Mouse (Mus musculus): ENCODE measurements around the gene Msl1.

Gene Msl1

DNA sequence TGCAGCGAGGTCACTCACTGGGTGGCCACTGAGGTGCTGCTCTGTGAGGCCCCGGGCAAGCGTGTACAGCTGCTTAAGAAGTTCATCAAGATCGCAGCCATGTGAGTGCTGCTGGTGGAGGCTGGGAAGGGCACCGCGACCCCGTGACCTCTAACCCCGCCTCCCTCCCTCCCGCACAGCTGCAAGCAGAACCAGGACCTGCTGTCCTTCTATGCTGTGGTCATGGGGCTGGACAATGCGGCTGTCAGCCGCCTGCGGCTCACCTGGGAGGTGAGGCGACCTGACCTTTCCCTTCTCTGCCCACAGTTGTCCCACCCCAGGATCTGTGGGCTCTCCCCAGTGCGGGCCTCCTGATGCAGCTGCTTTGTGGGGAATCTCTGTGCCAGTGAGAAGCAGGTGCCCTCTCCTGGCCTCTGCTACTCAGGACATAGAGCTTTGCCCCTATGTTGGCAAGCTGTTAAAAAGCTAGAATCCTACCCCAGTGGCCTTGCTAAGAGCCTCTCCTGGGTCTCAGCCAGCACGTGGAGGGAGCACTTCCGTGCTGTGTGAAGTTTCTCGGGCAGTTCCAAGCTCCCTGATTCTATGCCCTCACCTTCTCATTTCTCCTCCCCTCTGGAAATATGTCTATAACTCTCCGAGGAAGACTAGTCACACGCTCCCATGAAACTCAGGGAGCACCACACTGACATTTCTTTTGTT lies 54.0 kb downstream of the Msl1 start:
- no peak for DNase-seq

DNA sequence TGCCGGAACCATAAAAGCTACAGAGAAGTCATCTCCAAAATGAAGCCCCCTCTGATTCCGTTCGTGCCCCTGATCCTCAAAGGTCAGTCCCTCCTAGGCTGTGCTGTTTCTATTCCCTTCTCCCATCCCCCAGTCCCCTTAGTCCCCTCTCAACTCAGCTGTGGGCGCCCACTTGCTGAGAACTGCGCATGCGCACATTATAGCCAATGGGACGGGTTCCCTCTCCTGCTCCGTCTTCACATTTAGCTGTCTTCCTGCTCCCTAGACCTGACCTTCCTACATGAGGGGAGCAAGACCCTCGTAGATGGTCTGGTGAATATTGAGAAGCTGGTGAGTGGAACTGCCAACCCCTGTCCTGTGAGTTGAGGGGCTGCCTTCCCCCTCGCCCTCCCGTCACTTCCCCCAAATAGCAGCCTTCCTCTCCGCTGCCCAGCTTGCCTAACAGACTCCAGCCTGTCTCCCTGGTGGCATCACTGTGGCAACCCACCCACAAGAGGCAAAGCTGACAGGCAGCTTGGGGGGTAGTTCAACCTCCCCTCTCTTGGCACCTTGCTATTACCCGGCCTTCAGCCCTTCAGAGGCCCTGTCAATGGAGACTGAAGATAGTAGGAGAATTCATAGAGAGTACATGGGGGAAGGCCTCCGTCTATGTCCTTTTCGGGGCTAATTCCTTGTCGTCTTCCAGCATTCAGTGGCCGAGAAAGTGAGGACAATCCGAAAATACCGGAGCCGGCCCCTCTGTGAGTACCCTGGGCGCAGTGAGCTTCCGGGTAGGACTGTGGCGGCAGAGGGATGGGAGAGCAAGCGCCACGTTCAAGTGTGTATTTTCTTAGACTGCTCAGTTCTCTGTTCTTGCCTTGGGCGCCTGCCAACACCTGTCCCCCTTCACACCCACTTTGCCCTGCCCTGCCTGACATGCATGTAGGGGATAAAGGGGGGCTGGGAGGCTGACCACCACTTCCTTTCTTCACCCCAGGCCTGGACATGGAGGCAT lies 55.1 kb downstream of the Msl1 start:
- DNase-seq, result no peak

DNA sequence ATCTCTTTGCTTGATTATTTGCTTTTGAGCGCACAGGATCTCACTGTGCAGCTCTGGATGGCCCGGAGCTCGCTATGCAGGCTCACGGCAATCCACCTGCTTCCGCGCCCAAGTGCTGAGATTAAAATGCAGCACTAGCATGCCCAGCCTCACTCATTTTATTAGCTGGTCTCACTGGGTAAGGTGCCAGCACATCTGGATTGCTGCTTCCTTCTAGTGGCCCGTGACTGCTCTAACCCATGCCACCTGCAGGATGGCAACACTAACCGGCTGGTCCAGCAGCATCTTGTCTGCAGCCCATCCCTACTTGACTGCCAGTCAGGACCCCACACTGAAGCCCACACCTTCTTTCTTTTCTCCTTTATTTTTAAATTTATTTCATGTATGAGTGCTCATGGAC lies 58.8 kb downstream of the Msl1 start:
- no peak for DNase-seq

DNA sequence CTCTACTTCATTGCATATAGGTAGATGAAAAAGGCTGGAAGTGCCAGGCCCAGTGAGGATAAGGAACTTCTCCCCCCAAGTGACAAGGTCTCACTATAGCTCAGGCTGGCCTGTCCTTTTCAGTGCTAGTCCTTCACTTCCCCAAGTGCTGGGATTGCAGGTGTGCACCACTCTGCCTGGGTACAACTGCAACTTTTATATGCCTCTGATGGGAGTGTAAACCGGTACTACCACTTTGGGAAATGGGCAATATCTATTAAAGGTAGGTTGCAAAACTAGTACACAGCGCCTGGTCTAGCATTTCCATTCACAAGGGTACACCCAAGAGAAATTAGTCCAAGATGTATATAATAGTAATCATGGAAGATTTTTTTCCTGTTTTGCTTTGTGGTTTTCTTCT lies 59.3 kb downstream of the Msl1 start:
- DNase-seq, result no peak

Data from liver (tissue).